Mouse (Mus musculus) forebrain, postnatal 0 days (tissue): ENCODE measurements around the gene Nagpa. TPM values are rescaled to one million over a fixed set of nuclear protein-coding genes. Genes with fewer than 3 reads are reported as not detected.

Experiments used
- ATAC-seq: fragments of 200-750 bp; cut with Nextera tagmentation; 2 replicates; pipeline ENCODE4 v1.8.0; 2017; ENCODE audit warnings: mild to moderate bottlenecking, moderate library complexity
- DNase-seq: peaks from one replicate; pipeline ENCODE4 v3.0.0-alpha.2; 2015
- H3K27ac ChIP-seq: fragments of 300-500 bp; sonication (generic); 2 replicates; pipeline ENCODE4 v1.5.1; 2014; ENCODE audit warnings: low read depth, mild to moderate bottlenecking, antibody characterized with exemption, low read length, moderate library complexity, mixed read lengths
- H3K27me3 ChIP-seq: fragments of 300-500 bp; sonication (generic); 2 replicates; pipeline ENCODE4 v1.6.1; 2014; ENCODE audit warnings: mild to moderate bottlenecking, low read length, mixed read lengths; ENCODE audit not compliant: insufficient read depth
- H3K36me3 ChIP-seq: fragments of 300-500 bp; sonication (generic); 2 replicates; pipeline ENCODE4 v1.6.1; 2014; ENCODE audit warnings: mild to moderate bottlenecking, moderate library complexity; ENCODE audit not compliant: insufficient read depth
- H3K4me1 ChIP-seq: fragments of 300-500 bp; sonication (generic); 2 replicates; pipeline ENCODE4 v1.6.1; 2014; ENCODE audit warnings: antibody characterized with exemption; ENCODE audit not compliant: insufficient read depth
- H3K4me2 ChIP-seq: fragments of 300-500 bp; sonication (generic); 2 replicates; pipeline ENCODE4 v1.6.1; 2014; ENCODE audit warnings: low read depth, mild to moderate bottlenecking, moderate library complexity
- H3K4me3 ChIP-seq: fragments of 300-500 bp; sonication (generic); 2 replicates; pipeline ENCODE4 v1.5.1; 2014; ENCODE audit warnings: low read depth, low read length, mixed read lengths
- H3K9ac ChIP-seq: fragments of 300-500 bp; sonication (generic); 2 replicates; pipeline ENCODE4 v1.6.1; 2014; ENCODE audit warnings: mild to moderate bottlenecking
- H3K9me3 ChIP-seq: fragments of 300-500 bp; sonication (generic); 2 replicates; pipeline ENCODE4 v1.6.1; 2016; ENCODE audit warnings: low read length
- CTCF ChIP-seq: sonication (generic); IDR thresholded peaks from 2 replicates; pipeline ENCODE4 v1.5.1; 2016; ENCODE audit warnings: antibody characterized with exemption, control low read depth, low read depth
- WGBS: fragments of 180-500 bp; shearing (Covaris S2); extraction: QIAGEN DNeasy Blood & Tissue Kit; methylation state at CpG from one replicate; pipeline ENCODE4 v1.1.7; 2014; 5-methylcytosine and 5-hydroxymethylcytosine counted together
- microRNA-seq, 2 experiments: library from miRNA; unstranded; fragments of <30 nt; microRNA quantifications; one replicate each; pipeline ENCODE4; 2016
- polyA plus RNA-seq: library from polyadenylated mRNA; unstranded; fragments of >200 nt; fragmentation: Nextera tagmentation; extraction: Ambion mirVana; gene quantifications from 2 replicates; pipeline ENCODE4 v1.2.1, GENCODE M21; 2015
- total RNA-seq: library from RNA; depleted of rRNA; stranded (reverse); fragments of >200 nt; gene quantifications from 2 replicates; pipeline ENCODE4 v1.2.3, GENCODE M21; 2014; rRNA removed

Nagpa gene
- total and polyA plus RNA-seq, 2 experiments from 2014 or later: 8.8 to 8.9 TPM

DNA sequence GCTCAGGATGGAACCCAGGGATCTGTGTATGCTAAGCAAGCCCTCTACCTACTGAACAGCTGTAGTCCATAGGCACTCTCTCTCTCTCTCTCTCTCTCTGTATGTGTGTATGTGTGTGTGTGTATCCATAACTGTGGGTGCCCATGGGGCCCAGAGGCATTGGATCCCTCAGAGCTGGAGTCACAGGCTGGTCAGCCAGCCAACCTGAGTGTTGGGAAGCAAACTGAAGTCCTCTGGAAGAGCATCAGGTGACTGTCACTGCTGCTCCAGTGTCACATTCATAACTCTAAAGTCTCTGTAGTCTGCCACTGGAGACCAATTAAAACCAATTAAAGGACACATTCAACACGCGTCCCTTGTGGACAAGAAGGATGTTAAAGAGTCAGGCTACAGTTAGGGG lies 47.3 kb downstream of the Nagpa start:
- DNase-seq (no peak), ATAC-seq (no peak)
- Histone ChIP-seq H3K36me3 (no peaks in the 10 kb centered on the region), H3K27me3 (no peaks in the 10 kb centered on the region), H3K4me1 (no peaks in the 10 kb centered on the region), H3K4me3 (no peak overlapping the region), H3K4me2 (no peak overlapping the region), H3K9me3 (no peaks in the 10 kb centered on the region), H3K9ac (no peak overlapping the region), H3K27ac (no peak overlapping the region)
- 66% methylated on average over 2 of the region's 2 CpGs for WGBS
- TF ChIP-seq CTCF: no peak

DNA sequence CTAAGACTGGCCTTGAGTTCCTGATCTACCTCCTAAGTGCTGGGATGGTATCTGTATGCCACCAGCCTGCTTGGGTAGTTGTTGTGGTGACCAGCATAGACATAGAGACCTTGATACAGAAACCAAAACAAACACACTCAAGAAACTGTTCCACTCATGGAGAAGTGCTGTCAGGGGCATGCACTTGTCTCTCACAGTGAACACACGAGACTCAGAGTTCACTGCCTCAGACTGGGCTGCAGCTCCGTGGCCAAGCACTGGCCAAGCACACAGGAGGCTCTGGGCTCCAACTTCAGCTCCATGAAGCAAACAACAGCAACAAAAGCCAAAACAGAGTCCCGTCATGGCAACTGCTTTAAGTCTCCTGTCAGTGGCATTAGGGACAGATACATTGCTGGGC lies 48.8 kb downstream of the Nagpa start:
- H3K27ac ChIP-seq: no peak overlapping the region
- H3K36me3 ChIP-seq: no peaks in the 10 kb centered on the region
- H3K4me2 ChIP-seq: no peak overlapping the region
- no peaks in the 10 kb centered on the region for H3K9me3 ChIP-seq
- H3K9ac ChIP-seq: no peak overlapping the region
- H3K27me3 ChIP-seq: no peaks in the 10 kb centered on the region
- ATAC-seq (no peak), DNase-seq (no peak)
- H3K4me1 ChIP-seq: no peaks in the 10 kb centered on the region
- WGBS: 62% methylated on average over 3 of the region's 3 CpGs
- no peak for TF ChIP-seq CTCF
- H3K4me3 ChIP-seq: no peak overlapping the region

DNA sequence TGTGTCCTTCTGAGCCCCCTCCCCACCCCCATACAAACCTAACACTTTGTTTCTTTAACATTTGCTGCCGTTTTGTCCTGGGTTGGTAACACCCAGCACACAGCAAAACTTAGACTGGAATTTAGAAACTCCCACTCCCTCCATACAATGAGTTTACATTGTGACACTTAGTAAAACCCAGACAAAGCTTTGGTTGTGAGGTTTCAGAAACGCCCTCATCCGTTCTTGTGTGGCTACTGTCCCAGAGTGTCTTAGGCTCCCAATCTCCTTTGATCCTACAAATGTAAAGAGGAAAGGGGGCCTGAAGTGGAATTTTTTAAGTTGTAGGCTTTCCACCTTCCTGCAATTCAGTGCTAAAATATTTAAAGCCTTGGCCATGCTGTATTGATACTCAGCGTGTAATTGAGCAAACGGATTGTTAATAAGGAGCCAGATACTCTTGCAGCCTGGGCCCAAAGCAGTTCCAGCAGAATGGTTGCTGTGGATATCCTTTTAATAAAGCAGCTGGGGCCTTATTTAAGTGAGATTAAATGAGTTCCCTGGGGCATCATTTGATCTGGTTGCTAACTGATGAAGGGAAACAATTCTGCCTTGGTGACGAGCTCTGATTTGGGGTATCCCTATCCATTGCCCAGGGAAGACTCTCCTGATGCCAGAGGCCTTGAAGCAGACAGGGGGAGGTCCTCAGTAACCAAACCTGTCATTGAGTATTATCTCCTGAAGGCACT lies 50.3 kb downstream of the Nagpa start:
- DNase-seq (no peak), ATAC-seq (no peak)
- no peak for TF ChIP-seq CTCF
- H3K4me1 ChIP-seq: no peaks in the 10 kb centered on the region
- H3K4me2 ChIP-seq: no peak overlapping the region
- no peaks in the 10 kb centered on the region for H3K9me3 ChIP-seq
- no peak overlapping the region for H3K27ac ChIP-seq
- H3K27me3 ChIP-seq: no peaks in the 10 kb centered on the region
- H3K4me3 ChIP-seq: no peak overlapping the region
- no peaks in the 10 kb centered on the region for H3K36me3 ChIP-seq
- no peak overlapping the region for H3K9ac ChIP-seq
- WGBS: 12% methylated on average over 6 of the region's 6 CpGs

DNA sequence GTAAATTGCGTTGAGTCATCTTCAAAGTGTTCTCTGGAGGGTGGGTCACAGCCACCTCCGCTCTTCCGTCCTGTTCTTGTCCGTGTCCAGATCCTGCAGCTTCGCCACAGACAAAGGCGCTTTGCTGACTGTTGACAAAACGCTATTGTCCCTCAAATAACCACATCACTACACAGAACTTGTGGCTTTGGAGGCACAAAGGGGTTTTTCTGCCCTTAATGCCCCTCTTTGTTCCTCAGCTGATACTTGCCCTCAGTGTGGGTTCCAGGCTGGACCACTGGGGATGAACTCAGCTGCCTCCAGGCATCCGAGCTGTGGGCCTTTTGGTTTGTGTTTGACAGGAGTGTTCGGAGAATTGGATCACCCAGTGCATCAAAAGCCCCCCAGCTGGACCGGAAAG lies 53.3 kb downstream of the Nagpa start:
- DNase-seq: no peak
- no peak for ATAC-seq
- Histone ChIP-seq H3K27me3 (peaks cover 8% of the 10 kb centered on the region; the same call in 1 of the 2 replicates), H3K4me3 (no peak overlapping the region), H3K36me3 (no peaks in the 10 kb centered on the region), H3K4me2 (no peak overlapping the region), H3K4me1 (no peaks in the 10 kb centered on the region), H3K9ac (no peak overlapping the region), H3K9me3 (no peaks in the 10 kb centered on the region), H3K27ac (no peak overlapping the region)
- 70% methylated on average over 10 of the region's 10 CpGs for WGBS
- no peak for TF ChIP-seq CTCF

DNA sequence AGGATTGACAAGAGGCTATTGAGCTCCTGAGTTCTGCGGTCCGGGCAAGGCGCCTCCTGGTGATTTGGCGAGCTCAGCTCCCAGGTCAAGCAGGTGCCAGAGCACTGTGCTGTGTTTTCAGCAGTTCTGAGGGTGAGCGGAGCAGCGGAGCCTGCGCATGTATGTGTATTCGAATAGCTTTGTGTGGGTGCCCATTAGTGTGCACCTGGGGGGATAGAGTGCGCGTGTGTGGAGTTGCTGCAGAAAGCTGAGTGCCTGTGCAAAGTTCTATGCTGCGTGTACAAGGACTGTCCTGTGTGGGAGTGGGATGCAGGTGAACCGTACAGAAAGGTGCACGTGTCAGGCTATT lies 56.8 kb downstream of the Nagpa start, which contains the start of gene Sec14l5:
Gene Sec14l5, plus strand, starts transcription at position 73 of the 349 bp plus-strand sequence.
- Histone ChIP-seq H3K36me3 (no peaks in the 10 kb centered on the region), H3K4me3 (peak within 1 kb of the TSS; percentile 36), H3K27ac (no peak within 1 kb of the TSS), H3K27me3 (peaks cover 8% of the 10 kb centered on the region; the same call in 1 of the 2 replicates), H3K9me3 (no peaks in the 10 kb centered on the region), H3K9ac (peak within 1 kb of the TSS; percentile 10; the same call in 1 of the 2 replicates), H3K4me1 (no peaks in the 10 kb centered on the region), H3K4me2 (peak within 1 kb of the TSS; percentile 60)
- no peak for TF ChIP-seq CTCF
- WGBS: 11% methylated on average over 13 of the region's 13 CpGs
- DNase-seq (no peak), ATAC-seq (peak; percentile 10; the same call in 1 of the 2 replicates)

DNA sequence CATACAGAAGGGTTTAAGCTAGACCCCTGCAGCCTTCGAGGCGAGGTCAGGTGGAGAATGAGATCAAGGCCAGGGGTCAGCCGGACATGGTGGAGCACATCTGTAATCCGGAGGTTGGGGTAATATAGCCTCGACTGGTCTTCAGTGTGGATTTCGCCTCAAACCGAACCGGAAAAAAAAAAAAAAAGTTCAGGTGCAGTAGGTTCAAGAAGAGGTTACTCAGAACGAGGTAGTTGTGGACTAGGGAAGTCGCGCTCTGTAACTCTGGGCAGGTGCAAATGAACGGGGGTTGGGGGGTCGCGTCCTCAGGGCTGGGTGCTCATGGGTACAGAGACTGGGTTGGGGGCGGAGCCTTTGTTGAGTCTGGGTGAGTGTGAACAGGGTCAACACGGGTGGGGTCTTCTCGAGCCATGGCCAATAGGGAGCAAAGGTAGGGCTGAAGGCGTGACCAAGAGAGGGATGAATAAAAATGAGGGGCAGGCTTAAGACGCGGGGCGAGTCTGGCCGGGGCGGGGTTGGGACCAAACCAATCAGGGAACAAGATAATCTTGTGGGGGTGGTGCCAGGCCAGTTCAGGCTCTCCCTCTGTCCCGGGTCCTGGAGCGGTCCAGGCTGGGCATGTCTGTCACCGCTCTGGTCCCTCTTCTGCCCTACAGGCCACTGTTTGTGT lies 57.3 kb downstream of the Nagpa start:
- ATAC-seq (peak; percentile 60), DNase-seq (peak; percentile 40)
- no peak for TF ChIP-seq CTCF
- 3% methylated on average over 26 of the region's 26 CpGs for WGBS
- no peaks in the 10 kb centered on the region for H3K9me3 ChIP-seq
- H3K4me2 ChIP-seq: peak overlapping the region; percentile 60
- H3K36me3 ChIP-seq: no peaks in the 10 kb centered on the region
- H3K4me1 ChIP-seq: no peaks in the 10 kb centered on the region
- H3K27me3 ChIP-seq: peaks cover 8% of the 10 kb centered on the region; the same call in 1 of the 2 replicates
- H3K4me3 ChIP-seq: peak overlapping the region; percentile 36
- peak overlapping the region; percentile 10; the same call in 1 of the 2 replicates for H3K9ac ChIP-seq
- no peak overlapping the region for H3K27ac ChIP-seq

DNA sequence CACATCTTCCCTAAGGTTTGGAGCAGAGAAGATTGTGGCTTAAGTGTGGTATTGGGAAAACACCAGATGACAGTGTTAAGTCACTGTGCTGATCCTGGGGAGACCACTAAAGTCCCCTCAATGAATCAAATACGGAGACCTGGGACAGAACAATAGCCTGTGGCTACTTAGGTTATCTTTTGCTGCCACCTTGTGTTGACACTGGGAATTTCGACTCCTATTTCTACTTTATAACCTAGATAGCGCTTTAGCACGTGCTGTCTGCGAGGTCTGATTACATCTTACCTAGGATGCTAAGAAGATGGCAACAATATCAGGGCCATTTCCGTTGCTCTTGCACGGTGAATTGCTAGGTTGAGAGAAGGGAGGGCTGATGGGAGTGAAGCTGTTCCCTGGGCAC lies 58.2 kb downstream of the Nagpa start:
- TF ChIP-seq CTCF: peak; percentile 88
- H3K4me3 ChIP-seq: peak overlapping the region; percentile 5; the same call in 1 of the 2 replicates
- no peak overlapping the region for H3K9ac ChIP-seq
- peak; percentile 87 for ATAC-seq
- peak; percentile 94 for DNase-seq
- H3K4me2 ChIP-seq: peak overlapping the region; percentile 60
- WGBS: 0% methylated on average over 7 of the region's 7 CpGs
- H3K9me3 ChIP-seq: no peaks in the 10 kb centered on the region
- H3K36me3 ChIP-seq: no peaks in the 10 kb centered on the region
- H3K4me1 ChIP-seq: no peaks in the 10 kb centered on the region
- peaks cover 8% of the 10 kb centered on the region; the same call in 1 of the 2 replicates for H3K27me3 ChIP-seq
- no peak overlapping the region for H3K27ac ChIP-seq

Small RNAs within 50 kb of the gene (microRNA-seq; reads per million reads assigned to microRNA genes)
- gene Gm23689 (0 reads per million in 2 experiments), gene Gm26095 (0 reads per million in 2 experiments), gene Mir6364 (0 reads per million in 2 experiments)

Other genes starting within 250 kb of the Nagpa start
- 55.6 and 58.6 TPM in 2 replicates for gene Anks3, start 239.8 kb downstream of the Nagpa start, total RNA-seq
- 34.8 and 37.6 TPM in 2 replicates for gene Anks3, start 239.8 kb downstream of the Nagpa start, polyA plus RNA-seq
- not detected in 2 replicates for gene Sept12, start 206.2 kb downstream of the Nagpa start, total RNA-seq
- not detected in 2 replicates for gene Sept12, start 206.2 kb downstream of the Nagpa start, polyA plus RNA-seq
- gene Smim22, start 196.7 kb downstream of the Nagpa start, total RNA-seq: not detected in 2 replicates
- 0.87 and 1.8 TPM in 2 replicates for gene Smim22, start 196.7 kb downstream of the Nagpa start, polyA plus RNA-seq
- gene Rogdi, start 190.5 kb downstream of the Nagpa start, total RNA-seq: 55.3 and 75.3 TPM in 2 replicates
- 107 and 130 TPM in 2 replicates for gene Rogdi, start 190.5 kb downstream of the Nagpa start, polyA plus RNA-seq
- gene Glyr1, start 154.1 kb downstream of the Nagpa start, total RNA-seq: 180 and 186 TPM in 2 replicates
- gene Glyr1, start 154.1 kb downstream of the Nagpa start, polyA plus RNA-seq: 138 and 157 TPM in 2 replicates
- gene Ubn1, start 154.0 kb downstream of the Nagpa start, total RNA-seq: 24.2 and 34.9 TPM in 2 replicates
- 4.7 and 7.0 TPM in 2 replicates for gene Ubn1, start 154.0 kb downstream of the Nagpa start, polyA plus RNA-seq
- 0.08 and 0.10 TPM in 2 replicates for gene Ppl, start 71.6 kb downstream of the Nagpa start, total RNA-seq
- gene Ppl, start 71.6 kb downstream of the Nagpa start, polyA plus RNA-seq: 0.03 and 0.07 TPM in 2 replicates
- 0.15 and 0.48 TPM in 2 replicates for gene Sec14l5, start 56.9 kb downstream of the Nagpa start, total RNA-seq
- gene Sec14l5, start 56.9 kb downstream of the Nagpa start, polyA plus RNA-seq: 0.05 and 0.08 TPM in 2 replicates
- gene AU021092, start 18.3 kb upstream of the Nagpa start, total RNA-seq: 17.2 and 21.8 TPM in 2 replicates
- gene AU021092, start 18.3 kb upstream of the Nagpa start, polyA plus RNA-seq: 9.8 and 10.9 TPM in 2 replicates
- 39.7 and 41.1 TPM in 2 replicates for gene Alg1, start 29.6 kb upstream of the Nagpa start, total RNA-seq
- gene Alg1, start 29.6 kb upstream of the Nagpa start, polyA plus RNA-seq: 38.9 and 43.7 TPM in 2 replicates
- 6.3 and 8.3 TPM in 2 replicates for gene Eef2kmt, start 52.0 kb upstream of the Nagpa start, total RNA-seq
- gene Eef2kmt, start 52.0 kb upstream of the Nagpa start, polyA plus RNA-seq: 6.7 TPM in 2 replicates